Mouse (Mus musculus): ENCODE results near the gene Chn1.
A peak's percentile ranks its signal among the peaks of the same experiment; 100 is the strongest.

Gene Chn1

DNA sequence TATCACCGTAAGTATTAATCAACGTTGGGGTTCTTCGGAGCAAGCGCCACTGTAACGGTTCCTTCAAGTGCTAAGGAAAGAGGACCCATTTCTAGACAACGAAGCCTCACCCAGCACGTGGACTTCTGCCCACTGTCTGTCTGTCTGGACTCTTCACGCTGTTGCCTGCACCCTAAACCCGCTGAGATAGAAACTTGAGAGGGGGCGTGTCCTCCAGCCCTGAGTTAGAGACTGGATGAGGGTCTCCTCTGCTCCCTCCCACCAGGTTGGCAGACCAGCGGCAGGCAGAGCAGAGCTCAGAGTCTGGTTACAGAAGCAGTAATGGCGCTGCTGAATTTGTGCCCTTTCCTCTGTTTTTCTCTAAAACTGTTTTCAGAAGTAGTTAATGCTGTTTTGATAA lies 185.0 kb downstream of the Chn1 start:
- DNase-seq, result no peak

DNA sequence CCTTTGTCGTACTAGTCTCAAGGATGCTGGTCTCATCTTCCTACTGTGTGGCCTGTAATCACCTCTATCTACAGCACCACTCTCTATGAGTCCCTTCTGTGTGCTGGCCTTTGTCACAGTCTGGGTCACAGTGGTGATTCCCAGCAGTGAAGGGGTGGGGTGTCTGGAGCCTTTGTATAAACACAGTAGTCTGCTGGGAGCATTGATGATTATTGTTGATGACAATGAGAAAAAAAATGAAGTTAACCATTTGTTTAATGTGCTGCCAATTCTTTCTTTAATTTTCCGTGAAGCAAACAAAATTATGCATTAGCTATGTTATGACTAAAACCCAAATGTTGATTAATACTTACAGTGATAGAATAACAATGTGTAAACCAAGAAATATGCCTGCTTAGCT lies 186.2 kb downstream of the Chn1 start:
- no peak for DNase-seq

DNA sequence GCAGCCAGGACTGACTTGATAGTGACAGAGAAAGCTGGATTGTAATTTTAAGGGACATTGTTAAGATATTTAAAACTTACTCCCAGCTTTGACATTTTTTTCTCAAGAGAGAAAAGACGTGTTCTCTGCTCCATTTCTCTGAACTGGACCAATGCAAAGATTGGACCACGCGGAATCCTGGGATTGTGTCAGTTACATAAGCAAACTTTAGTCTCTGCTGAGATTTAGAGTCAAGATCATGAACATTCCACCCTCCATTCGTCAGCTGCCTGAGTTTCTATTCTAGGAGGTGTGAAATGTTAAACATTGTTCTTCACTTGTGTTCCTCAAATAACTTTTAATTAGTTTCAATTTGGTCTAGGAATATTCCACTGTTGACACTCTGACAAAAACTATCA lies 188.0 kb downstream of the Chn1 start:
- DNase-seq, result no peak

DNA sequence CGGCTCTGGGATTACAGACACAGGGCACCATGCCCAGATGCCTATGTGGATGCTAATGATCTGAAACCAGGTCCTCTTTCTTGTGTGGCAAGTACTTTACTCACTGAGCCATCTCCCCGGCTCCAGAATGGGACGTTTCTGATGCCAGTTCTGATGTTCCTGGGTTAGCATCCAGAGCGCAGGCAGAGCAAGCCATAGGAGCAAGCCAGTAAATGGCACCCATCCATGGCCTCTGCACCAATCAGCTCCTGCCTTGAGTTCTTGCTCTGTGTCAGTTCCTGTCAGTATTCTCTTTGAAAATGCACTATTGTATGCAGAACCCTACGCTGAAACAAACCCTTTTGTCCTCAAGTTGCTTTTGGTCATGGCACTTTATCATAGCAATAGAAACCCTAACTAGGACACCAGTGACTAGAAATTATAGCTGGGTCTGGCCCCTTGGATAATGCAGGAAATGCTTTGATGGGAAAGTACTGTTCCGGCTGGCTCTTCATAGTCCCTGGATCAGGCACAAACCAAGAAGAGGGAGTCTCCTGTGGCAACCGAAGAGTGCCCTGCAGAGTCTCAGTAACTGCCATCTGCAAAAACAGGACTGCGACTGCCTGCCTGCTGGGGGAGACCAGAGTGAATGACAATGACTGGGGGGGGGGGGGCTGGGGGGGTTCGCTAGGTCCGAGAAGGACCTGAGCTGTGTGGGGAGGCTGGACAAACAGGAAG lies 188.6 kb downstream of the Chn1 start:
- DNase-seq, result peak; percentile 41 to 46

DNA sequence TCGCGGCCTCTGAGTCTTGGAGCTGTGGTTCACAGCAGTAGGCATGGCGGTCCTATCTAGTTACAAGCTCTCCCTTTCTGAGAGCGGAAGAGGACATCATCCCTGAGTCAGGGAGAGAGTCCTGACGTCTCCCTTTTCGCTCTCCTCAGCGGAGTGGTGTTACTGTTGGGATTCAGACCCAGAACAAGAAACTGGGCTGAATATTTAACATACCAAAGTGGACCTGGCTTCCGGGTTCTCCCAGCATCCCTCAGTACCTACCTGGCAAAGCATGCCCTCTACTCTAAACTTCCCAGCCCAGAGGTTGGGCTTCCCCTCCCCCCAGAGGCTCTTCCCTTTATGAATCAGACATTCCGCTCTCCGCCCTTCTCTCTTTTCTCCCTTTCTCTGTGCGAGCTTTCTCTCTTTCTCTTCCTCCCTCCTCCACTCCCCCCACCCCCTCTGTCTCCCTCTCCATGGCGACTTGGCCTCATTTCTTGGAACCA lies 189.8 kb downstream of the Chn1 start:
- DNase-seq, result peak in 1 of 2 experiments; percentile 32

DNA sequence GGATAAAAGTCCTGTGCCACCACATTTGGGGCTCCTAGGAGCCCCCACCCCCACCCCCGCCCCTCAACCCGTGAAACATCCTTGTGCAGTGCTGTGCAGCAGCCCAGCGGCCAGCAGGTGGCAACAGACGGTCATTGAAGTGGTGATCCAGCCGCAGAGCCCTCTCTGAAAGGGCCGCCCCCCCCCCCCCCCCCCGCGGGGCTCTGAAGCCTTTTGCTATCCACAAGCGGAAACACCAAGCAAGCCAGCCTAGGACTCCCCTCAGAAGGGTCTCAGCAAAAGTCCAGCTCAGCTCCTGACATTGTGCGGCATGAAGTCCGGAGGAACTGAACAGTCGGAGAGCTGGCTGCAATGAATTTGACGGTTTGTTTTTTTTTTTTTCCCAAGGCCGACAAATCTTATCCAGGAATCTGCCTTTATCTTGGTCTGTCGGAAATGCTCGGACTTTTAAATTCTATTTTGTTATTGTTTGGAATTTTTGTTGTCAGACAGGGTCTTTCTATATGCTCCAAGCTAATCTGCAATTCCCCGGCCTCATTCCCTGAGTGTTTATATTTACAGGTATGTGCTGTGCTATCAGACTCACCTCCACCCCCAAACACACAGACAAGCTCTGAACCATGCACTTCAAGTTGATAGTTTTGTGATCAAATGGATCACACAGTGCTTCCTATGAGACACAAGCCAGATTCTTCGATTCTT lies 190.3 kb downstream of the Chn1 start:
- peak; percentile 81 to 88 for DNase-seq

DNA sequence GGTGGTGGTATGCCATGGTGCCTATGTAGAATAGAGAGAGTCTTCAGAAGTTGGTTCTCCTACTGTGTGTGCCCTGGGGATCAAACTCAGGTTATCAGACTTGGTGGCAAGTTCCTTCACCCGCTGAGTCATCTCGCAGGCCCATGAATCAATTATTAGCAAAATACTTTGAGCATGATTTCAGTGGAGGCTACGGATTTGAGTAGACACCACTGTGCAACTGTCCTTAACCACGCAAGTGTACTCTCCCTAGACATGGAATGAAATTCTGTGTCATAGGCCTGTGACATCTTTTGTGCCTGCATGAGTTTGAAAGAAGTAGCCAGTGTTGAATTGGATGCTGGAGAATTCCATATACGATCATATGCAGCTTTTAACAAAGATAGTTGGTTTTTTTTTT lies 194.4 kb downstream of the Chn1 start:
- no peak for DNase-seq

GRCm38 (mm10) chr2:73580166-73580565 lies 195.0 kb downstream of the Chn1 start, which contains the start of gene Chrna1:
Gene Chrna1 (minus strand): TSS chr2:73580338.
- no peak for DNase-seq

DNA sequence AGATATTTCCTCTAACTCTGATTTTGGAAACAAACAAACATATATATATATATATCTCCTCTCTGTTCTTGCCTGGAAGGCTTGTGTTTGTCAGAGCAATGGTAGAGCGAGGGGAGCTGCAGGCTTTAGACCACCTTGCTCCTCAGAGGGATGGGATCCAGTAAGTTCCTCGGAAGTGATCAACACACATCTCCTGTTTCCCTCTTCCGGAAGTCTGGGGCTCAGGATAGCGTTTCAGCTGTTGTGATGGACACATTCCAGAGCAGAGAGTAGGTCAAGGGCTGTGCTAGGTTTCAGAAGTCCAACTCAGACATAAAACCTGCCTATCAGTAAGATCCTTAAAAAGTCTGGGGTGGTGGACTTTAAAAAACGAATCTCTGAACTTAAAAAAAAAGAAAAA lies 196.0 kb downstream of the Chn1 start:
- no peak for DNase-seq

DNA sequence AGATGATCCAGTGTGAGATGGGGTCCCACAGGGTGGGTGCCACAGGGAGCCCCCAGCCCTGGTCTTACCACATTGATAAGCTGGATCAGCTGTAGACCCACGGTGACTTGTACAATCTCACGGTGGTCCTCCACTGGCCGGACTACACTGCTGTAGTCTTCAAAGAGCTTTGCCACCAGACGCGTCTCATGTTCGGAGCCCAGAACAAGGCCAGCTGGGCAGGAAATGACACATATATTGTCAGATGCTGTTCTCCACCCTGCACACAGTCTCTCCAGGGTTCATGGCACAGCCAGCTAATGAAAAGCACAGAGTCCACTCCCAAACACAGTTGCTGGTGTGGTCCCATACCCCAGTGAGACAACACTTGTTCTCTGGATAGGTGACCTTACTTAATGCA lies 200.7 kb downstream of the Chn1 start:
- DNase-seq, result no peak

DNA sequence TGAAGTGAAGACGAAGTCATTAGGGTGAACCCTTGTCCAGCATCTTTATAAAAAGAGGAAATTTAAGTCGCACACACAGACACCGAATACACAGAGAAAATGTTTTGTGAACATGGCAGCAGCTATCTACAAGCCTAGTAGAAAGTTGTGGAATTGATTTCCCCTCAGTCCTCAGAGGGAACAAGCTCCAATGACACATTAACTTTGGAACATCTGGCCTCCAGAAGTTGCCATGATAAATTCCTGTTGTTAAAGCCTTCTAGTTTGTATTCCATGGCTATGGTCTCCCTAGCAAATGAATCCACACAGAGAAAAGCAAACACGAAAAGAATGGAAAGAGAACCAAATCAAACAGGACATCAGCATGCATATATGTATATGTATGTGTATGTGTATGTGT lies 201.6 kb downstream of the Chn1 start:
- DNase-seq, result no peak

DNA sequence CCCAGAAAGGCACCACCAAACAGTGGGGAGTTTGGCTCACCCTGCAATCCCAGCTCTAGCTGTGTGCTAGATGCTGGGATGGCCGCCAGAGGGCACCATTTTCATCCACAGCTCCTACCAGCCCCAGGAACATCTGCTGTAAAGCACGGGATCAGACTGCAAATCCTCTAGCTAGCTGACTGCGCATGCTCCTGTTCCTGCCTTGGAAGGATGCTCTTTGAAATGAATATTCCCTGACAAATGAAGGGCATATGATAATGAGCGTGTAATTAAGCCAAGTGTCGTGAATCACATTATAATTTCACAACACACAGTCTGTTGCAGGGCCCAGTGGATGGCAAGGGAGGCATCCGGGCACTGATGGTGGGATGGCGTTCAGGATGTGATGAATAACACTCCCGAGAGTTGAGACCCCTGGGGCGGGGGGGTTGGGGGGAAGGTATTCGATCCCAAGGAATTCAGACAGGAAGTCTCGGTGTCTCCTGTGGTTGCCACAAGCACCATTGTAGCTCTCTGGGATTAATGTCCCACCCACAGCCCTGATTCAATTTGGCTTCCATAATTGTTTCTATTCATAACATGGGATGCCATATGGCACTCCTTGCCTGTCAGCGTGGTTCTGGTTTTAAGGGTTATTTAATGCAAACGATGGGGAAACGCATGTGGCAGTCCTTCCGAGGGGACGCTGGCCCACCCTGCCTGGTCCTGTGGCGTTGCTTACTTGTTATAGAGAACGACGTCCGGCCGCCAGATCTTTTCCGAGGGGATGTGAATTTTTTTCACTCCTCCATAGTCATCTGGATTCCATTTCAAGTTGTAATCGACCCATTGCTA lies 202.4 kb downstream of the Chn1 start:
- peak; percentile 87 to 92 for DNase-seq

DNA sequence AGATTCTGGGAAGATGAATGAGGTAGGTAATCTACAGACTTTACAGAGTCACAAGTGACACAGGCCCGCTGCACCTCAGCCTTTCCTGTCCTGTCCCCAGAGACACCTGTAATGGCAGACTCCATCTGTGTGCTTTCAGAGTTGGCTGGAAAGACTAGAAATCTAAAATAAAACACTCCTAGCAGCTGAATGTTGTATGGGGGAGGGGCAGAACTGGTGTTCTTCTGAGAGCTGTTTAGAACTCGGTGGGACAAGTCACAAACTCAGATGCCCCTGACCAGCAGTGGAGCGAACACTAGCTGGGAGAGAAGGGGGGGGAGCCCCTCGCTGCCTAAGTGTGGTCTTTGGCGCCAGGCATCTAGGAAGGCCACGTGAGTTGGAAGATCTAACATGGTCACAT lies 203.2 kb downstream of the Chn1 start:
- no peak for DNase-seq

GRCm38 (mm10) chr2:73571304-73571703 lies 203.8 kb downstream of the Chn1 start:
- DNase-seq, result no peak

DNA sequence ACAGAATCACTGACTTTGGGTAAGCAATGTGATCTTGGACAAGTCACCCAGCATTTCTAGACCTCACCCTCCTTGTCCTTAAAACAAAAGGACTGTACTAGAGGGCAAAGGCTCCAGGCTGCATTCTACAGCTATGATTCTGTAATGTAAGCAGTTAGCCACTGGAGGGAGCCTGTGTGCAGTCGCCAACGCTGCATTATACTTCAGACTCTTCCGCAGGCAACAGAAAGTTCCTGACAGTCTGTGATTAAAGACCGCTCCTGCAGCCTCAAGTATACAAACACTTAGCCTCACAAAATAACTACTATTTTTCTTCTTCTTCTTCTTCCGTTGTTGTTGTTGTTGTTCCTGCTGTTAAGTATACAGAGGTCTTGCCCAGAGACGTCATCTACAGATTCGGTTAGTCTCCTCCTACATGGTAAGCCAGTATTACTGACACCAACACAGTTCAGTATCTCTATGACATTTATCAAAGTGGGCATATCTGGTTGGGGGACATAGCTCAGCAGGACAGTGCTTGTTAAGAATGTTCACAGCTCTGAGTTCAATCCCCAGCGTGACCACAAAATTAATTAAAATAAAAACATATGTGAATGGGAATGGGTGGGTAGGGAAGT lies 208.0 kb downstream of the Chn1 start:
- peak; percentile 76 to 78 for DNase-seq

GRCm38 (mm10) chr2:73566162-73566561 lies 209.0 kb downstream of the Chn1 start:
- peak in 1 of 2 experiments; percentile 49 for DNase-seq

GRCm38 (mm10) chr2:73563690-73564089 lies 211.5 kb downstream of the Chn1 start:
- DNase-seq, result no peak

- DNase-seq, result no peak
These were observed 212.5 kb downstream of the Chn1 start for GRCm38 (mm10) chr2:73562656-73563055.

DNA sequence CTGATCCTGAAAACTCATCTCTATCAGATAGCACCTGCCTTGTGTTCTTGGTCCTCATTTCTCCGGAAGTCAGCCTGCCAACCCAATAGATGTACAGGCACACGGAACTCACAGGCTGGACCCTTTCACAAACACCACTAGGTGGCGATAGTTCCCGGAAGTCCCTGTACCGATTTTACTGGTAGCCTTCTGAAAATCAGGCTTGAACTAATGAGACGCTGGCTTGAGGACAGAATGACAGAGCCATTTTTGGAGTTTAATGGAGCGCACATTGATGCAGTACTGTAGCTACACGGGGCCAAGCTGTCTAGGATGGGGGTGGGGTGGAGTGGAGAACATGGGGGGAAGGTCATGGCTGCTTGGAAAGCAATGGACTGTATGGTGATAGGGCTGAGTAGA lies 213.5 kb downstream of the Chn1 start:
- peak; percentile 55 to 73 for DNase-seq

DNA sequence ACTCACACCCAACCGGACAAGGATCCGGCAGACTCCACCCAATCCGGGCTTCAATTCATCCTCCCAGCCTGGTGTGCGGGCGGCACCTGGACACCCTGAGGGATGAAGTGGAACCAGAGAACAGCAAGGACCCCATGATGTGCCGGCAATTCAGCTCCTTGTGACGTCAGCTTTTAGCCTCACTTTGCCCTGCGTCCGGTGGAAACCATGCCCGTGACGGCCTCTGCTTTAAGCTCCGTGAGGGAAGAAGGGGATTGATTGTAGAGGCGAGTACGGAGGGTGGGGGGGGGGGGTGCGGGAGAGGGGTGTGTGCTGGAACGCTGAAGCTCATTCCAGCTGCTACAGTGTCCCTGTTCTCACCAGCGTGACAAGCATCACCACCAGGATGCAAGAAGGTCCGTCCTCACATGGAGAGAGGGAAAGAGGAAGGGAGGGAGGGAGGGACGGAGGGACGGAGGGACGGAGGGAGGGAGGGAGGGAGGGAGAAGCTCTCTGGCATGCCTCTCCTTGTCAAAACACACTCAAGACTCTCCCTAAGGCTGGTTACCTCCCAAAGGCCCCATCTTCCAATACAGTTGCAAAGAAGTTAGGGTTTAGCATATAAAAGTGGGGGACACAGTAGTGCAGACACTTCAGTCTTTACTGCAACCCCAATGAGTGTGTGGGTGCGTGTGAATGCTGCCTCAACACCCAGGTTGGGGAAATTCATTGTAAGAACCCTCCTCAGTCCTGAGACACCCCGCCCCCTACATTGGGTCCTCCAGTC lies 214.1 kb downstream of the Chn1 start:
- DNase-seq, result no peak
